Mouse (Mus musculus) stomach, postnatal 0 days (tissue): Measurements from ENCODE around the gene Slc12a6. TPM values are rescaled to one million over a fixed set of nuclear protein-coding genes. Genes with fewer than 3 reads are reported as not detected.

Experiments
- ATAC-seq: fragments of 200-750 bp; cut with Nextera tagmentation; 2 replicates; pipeline ENCODE4 v1.8.0; 2017; ENCODE audit not compliant: low FRiP score, low TSS enrichment
- DNase-seq: peaks from one replicate; pipeline ENCODE4 v3.0.0-alpha.2; 2016; ENCODE audit warnings: low spot score
- H3K27ac ChIP-seq: fragments of 300-500 bp; sonication (generic); replicated peaks from 2 replicates; pipeline ENCODE4 v1.5.1; 2014; ENCODE audit warnings: mild to moderate bottlenecking, control low read depth
- H3K27me3 ChIP-seq: fragments of 300-500 bp; sonication (generic); 2 replicates; pipeline ENCODE4 v1.6.1; 2014; ENCODE audit warnings: low read length; ENCODE audit not compliant: control insufficient read depth, insufficient read depth
- H3K36me3 ChIP-seq: fragments of 300-500 bp; sonication (generic); 2 replicates; pipeline ENCODE4 v1.6.1; 2014; ENCODE audit warnings: low read length, mixed read lengths; ENCODE audit not compliant: control insufficient read depth, insufficient read depth
- H3K4me1 ChIP-seq: fragments of 300-500 bp; sonication (generic); replicated peaks from 2 replicates; pipeline ENCODE4 v1.6.1; 2014; ENCODE audit warnings: antibody characterized with exemption; ENCODE audit not compliant: control insufficient read depth, insufficient read depth
- H3K4me2 ChIP-seq: fragments of 300-500 bp; sonication (generic); replicated peaks from 2 replicates; pipeline ENCODE4 v1.6.1; 2014; ENCODE audit warnings: low read depth, mild to moderate bottlenecking, control low read depth, moderate library complexity
- H3K4me3 ChIP-seq: fragments of 300-500 bp; sonication (generic); 2 replicates; pipeline ENCODE4 v1.5.1; 2014; ENCODE audit warnings: low read depth, low read length, control low read depth
- H3K9ac ChIP-seq: fragments of 300-500 bp; sonication (generic); 2 replicates; pipeline ENCODE4 v1.6.1; 2014; ENCODE audit warnings: mild to moderate bottlenecking, low read length, control low read depth, mixed read lengths
- H3K9me3 ChIP-seq: fragments of 300-500 bp; sonication (generic); 2 replicates; pipeline ENCODE4 v1.6.1; 2016; ENCODE audit warnings: low read length; ENCODE audit not compliant: control insufficient read depth
- CTCF ChIP-seq: IDR thresholded peaks from 2 replicates; pipeline ENCODE4 v1.5.1; 2016; ENCODE audit warnings: antibody characterized with exemption, low read depth, mild to moderate bottlenecking, moderate library complexity
- EP300 ChIP-seq: optimal IDR thresholded peaks from 2 replicates; pipeline ENCODE3; 2016; ENCODE audit warnings: antibody characterized with exemption
- WGBS: fragments of 180-500 bp; shearing (Covaris S2); extraction: QIAGEN DNeasy Blood & Tissue Kit; methylation state at CpG from one replicate; pipeline ENCODE4 v1.1.7; 2014; 5-methylcytosine and 5-hydroxymethylcytosine counted together
- polyA plus RNA-seq: library from polyadenylated mRNA; unstranded; fragments of >200 nt; fragmentation: Nextera tagmentation; extraction: Ambion mirVana; gene quantifications from 2 replicates; pipeline ENCODE4 v1.2.1, GENCODE M21; 2015

The Slc12a6 gene
- polyA plus RNA-seq, 1 experiment from 2014 or later, result 5.4 TPM

GRCm38 (mm10) chr2:112392689-112393088, 127.1 kb downstream of the Slc12a6 start:
- no peak for TF ChIP-seq CTCF
- no peak for TF ChIP-seq EP300
- Histone ChIP-seq H3K9ac (no peak overlapping the region), H3K9me3 (no peaks in the 10 kb centered on the region), H3K27ac (no peak overlapping the region), H3K4me1 (no peaks in the 10 kb centered on the region; the same call in 1 of the 2 replicates), H3K4me3 (no peak overlapping the region), H3K27me3 (no peaks in the 10 kb centered on the region), H3K36me3 (no peaks in the 10 kb centered on the region), H3K4me2 (no peak overlapping the region)
- ATAC-seq (no peak), DNase-seq (no peak)
- WGBS, result 76% methylated on average over 1 of the region's 1 CpGs

GRCm38 (mm10) chr2:112393958-112394357, 128.3 kb downstream of the Slc12a6 start:
- H3K9ac ChIP-seq, result no peak overlapping the region
- no peak overlapping the region for H3K4me2 ChIP-seq
- H3K36me3 ChIP-seq, result no peaks in the 10 kb centered on the region
- no peaks in the 10 kb centered on the region for H3K9me3 ChIP-seq
- no peak overlapping the region for H3K27ac ChIP-seq
- no peaks in the 10 kb centered on the region for H3K27me3 ChIP-seq
- DNase-seq (no peak), ATAC-seq (no peak)
- no peaks in the 10 kb centered on the region; the same call in 1 of the 2 replicates for H3K4me1 ChIP-seq
- H3K4me3 ChIP-seq, result no peak overlapping the region
- no peak for TF ChIP-seq EP300
- no peak for TF ChIP-seq CTCF

- no peaks in the 10 kb centered on the region for H3K27me3 ChIP-seq
- 48% methylated on average over 1 of the region's 1 CpGs for WGBS
- no peaks in the 10 kb centered on the region for H3K9me3 ChIP-seq
- no peak overlapping the region; the same call in 1 of the 2 replicates for H3K27ac ChIP-seq
- no peak for DNase-seq
- TF ChIP-seq EP300 (no peak), CTCF (no peak)
- H3K4me1 ChIP-seq, result no peaks in the 10 kb centered on the region
- H3K36me3 ChIP-seq, result no peaks in the 10 kb centered on the region
- H3K9ac ChIP-seq, result no peak overlapping the region
- ATAC-seq, result no peak
- H3K4me2 ChIP-seq, result no peak overlapping the region
- no peak overlapping the region for H3K4me3 ChIP-seq
Observed at GRCm38 (mm10) chr2:112396649-112397048, 131.0 kb downstream of the Slc12a6 start.

GRCm38 (mm10) chr2:112407030-112407429, 141.4 kb downstream of the Slc12a6 start:
- H3K36me3 ChIP-seq, result peaks cover 6% of the 10 kb centered on the region
- no peaks in the 10 kb centered on the region for H3K9me3 ChIP-seq
- H3K27ac ChIP-seq, result no peak overlapping the region
- H3K27me3 ChIP-seq, result no peaks in the 10 kb centered on the region
- 71% methylated on average over 3 of the region's 3 CpGs for WGBS
- ATAC-seq (no peak), DNase-seq (no peak)
- no peak overlapping the region for H3K9ac ChIP-seq
- H3K4me3 ChIP-seq, result no peak overlapping the region
- H3K4me1 ChIP-seq, result no peaks in the 10 kb centered on the region
- no peak for TF ChIP-seq CTCF
- TF ChIP-seq EP300, result no peak
- H3K4me2 ChIP-seq, result no peak overlapping the region

Other genes with a start within 250 kb of the Slc12a6 start
- gene Olfr1311, start 241.4 kb upstream of the Slc12a6 start, polyA plus RNA-seq, result not detected in 2 replicates
- not detected in 2 replicates for gene Olfr1312, start 215.6 kb upstream of the Slc12a6 start, polyA plus RNA-seq
- gene Olfr1313, start 188.0 kb upstream of the Slc12a6 start, polyA plus RNA-seq, result not detected in 2 replicates
- not detected in 2 replicates for gene Olfr1314, start 169.0 kb upstream of the Slc12a6 start, polyA plus RNA-seq
- not detected in 2 replicates for gene Olfr1315-ps1, start 150.4 kb upstream of the Slc12a6 start, polyA plus RNA-seq
- gene Olfr1316, start 130.8 kb upstream of the Slc12a6 start, polyA plus RNA-seq, result not detected in 2 replicates
- not detected in 2 replicates for gene Olfr1317, start 125.5 kb upstream of the Slc12a6 start, polyA plus RNA-seq
- 0.05 TPM in 1 of 2 replicates, not detected in the other for gene Olfr1318, start 111.6 kb upstream of the Slc12a6 start, polyA plus RNA-seq
- 40.2 and 52.0 TPM in 2 replicates for gene Lpcat4, start 26.4 kb upstream of the Slc12a6 start, polyA plus RNA-seq
- 0.06 and 0.10 TPM in 2 replicates for gene Nutm1, start 6.5 kb upstream of the Slc12a6 start, polyA plus RNA-seq
- gene Nop10, start 3.9 kb upstream of the Slc12a6 start, polyA plus RNA-seq, result 169 and 172 TPM in 2 replicates
- not detected in 2 replicates for gene Gm21985, start 489 bp downstream of the Slc12a6 start, polyA plus RNA-seq
- gene Emc4, start 102.2 kb downstream of the Slc12a6 start, polyA plus RNA-seq, result 120 and 123 TPM in 2 replicates
- gene Katnbl1, start 113.4 kb downstream of the Slc12a6 start, polyA plus RNA-seq, result 25.8 and 26.4 TPM in 2 replicates
- gene Emc7, start 189.2 kb downstream of the Slc12a6 start, polyA plus RNA-seq, result 23.6 and 24.5 TPM in 2 replicates
- not detected in 2 replicates for gene Chrm5, start 214.9 kb downstream of the Slc12a6 start, polyA plus RNA-seq
- 3.6 and 4.7 TPM in 2 replicates for gene Aven, start 227.1 kb downstream of the Slc12a6 start, polyA plus RNA-seq